Mouse (Mus musculus) central nervous system, embryonic 18 days (tissue): ENCODE results near the gene Bnip2. TPM values are rescaled to one million over a fixed set of nuclear protein-coding genes. Genes with fewer than 3 reads are reported as not detected.

Experiments
- polyA plus RNA-seq: library from polyadenylated mRNA; depleted of rRNA; stranded (reverse); fragments of >200 nt; gene quantifications from 2 replicates; pipeline ENCODE4 v1.2.3, GENCODE M21; 2012; rRNA removed

Bnip2 gene
- 79.0 and 79.2 TPM in 2 replicates for polyA plus RNA-seq

GRCm38 (mm10) chr9:69989303-69990121 lies at the start of gene Bnip2:
TSS of gene Bnip2 (plus strand) at chr9:69989466.

GRCm38 (mm10) chr9:70012408-70012901 lies 23.2 kb downstream of the Bnip2 start, which contains the start of gene Gtf2a2:
TSS of gene Gtf2a2 (plus strand) at chr9:70012550.

GRCm38 (mm10) chr9:70037988-70038387 lies 48.7 kb downstream of the Bnip2 start, which contains the start of gene Gcnt3:
TSS of gene Gcnt3 (minus strand) at chr9:70038088.

Other genes starting within 250 kb of the Bnip2 start
- 3.4 and 4.7 TPM in 2 replicates for gene Foxb1, start 228.5 kb upstream of the Bnip2 start, polyA plus RNA-seq
- 122 and 130 TPM in 2 replicates for gene Gtf2a2, start 23.1 kb downstream of the Bnip2 start, polyA plus RNA-seq
- 0.06 TPM in 1 of 2 replicates, not detected in the other for gene Gcnt3, start 48.6 kb downstream of the Bnip2 start, polyA plus RNA-seq
- 12.6 and 12.8 TPM in 2 replicates for gene Fam81a, start 153.1 kb downstream of the Bnip2 start, polyA plus RNA-seq
- gene Myo1e, start 217.9 kb downstream of the Bnip2 start, polyA plus RNA-seq, result 2.9 and 3.6 TPM in 2 replicates